Mouse (Mus musculus): ENCODE data around the gene Ddx5. TPM values are rescaled to one million over a fixed set of nuclear protein-coding genes. Genes with fewer than 3 reads are reported as not detected.
"Not testable (repeated sequence)": the region's sequence is repeated elsewhere in the genome, so short reads cannot be mapped to it uniquely, and the experiment has no call there.

Ddx5 gene
- polyA plus RNA-seq, 1 experiment, result 493 TPM

DNA sequence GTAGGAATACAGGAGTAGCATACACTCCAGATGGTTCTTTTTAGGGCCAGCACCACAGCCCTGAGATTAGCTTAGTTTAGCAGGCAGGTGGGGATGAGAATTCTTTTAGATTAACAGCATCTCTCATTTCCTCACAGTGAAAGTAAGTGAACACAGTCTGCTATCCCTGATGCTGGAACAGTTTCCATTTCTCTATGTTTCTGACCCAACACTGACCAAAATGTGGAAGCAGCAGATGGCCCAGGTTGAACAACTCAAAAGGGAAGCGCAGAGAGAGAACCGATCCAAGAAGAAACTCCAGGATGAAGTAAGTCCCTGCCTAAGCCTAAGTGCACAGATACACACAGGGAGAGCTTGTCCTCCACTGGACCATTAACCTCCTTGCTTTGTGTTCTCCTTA, 26.3 kb upstream of the Ddx5 start:
- Histone ChIP-seq H3K27ac (ENCODE audit: insufficient read depth, low read depth, low read length) (no peak overlapping the region), H3K4me3 (ENCODE audit: low read depth, low read length) (no peak overlapping the region), H3K4me1 (ENCODE audit: control insufficient read depth, insufficient read depth, insufficient read length, low read length) (no peaks in the 10 kb centered on the region; the same call in 1 of the 2 replicates), H3K36me3 (ENCODE audit: control insufficient read depth, insufficient read depth, low read length) (peaks cover 54% of the 10 kb centered on the region), H3K27me3 (ENCODE audit: control insufficient read depth, insufficient read depth, low read length) (no peaks in the 10 kb centered on the region)
- 94% methylated on average over 2 of the region's 2 CpGs for WGBS
- TF ChIP-seq CTCF (IDR thresholded peaks at IDR 0.05; ENCODE audit: extremely low read depth, insufficient read length, insufficient replicate concordance, low read depth, low read length) (no peak), POLR2A (IDR thresholded peaks at IDR 0.05; ENCODE audit: low read depth, low read length) (no peak)

DNA sequence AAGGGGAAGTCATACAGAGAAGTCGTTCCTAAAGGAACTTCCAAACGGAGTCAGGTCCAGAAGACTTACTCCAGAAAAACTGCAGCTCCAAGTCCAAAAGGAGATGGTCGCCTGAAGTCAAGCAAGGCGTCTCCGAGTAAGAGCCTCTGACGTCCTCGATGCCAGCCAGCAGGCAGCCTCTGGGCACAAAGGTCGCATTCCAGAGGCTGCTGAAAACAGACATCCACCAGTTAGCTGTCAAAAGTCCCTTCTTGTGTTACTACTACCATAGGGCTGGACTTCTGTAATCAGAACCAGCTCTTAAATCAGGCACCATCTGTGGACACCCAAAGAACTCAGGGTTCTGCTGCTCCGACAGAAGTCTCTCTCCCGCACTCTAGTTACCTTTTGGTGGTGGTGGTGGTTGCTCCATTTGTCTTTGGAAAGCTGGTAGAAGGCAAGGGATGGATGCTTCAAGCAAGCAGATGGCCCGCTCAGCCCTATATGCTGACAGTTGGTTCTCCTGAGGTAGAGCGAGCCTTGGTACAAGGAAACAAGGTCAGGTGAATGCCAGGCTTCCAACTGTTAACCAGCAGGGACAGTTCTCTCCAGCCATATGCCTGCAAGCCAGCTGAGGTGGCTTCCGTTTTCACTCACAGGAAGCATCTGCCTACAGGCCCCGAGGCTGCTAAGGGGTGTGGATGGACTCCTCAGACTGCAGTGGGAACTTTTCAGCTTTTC, 25.8 kb upstream of the Ddx5 start:
- peaks cover 54% of the 10 kb centered on the region for H3K36me3 ChIP-seq (ENCODE audit: control insufficient read depth, insufficient read depth, low read length)
- no peak overlapping the region for H3K4me3 ChIP-seq (ENCODE audit: low read depth, low read length)
- WGBS, result 71% methylated on average over 14 of the region's 14 CpGs
- H3K27ac ChIP-seq (ENCODE audit: insufficient read depth, low read depth, low read length), result no peak overlapping the region
- H3K27me3 ChIP-seq (ENCODE audit: control insufficient read depth, insufficient read depth, low read length), result no peaks in the 10 kb centered on the region
- no peaks in the 10 kb centered on the region; the same call in 1 of the 2 replicates for H3K4me1 ChIP-seq (ENCODE audit: control insufficient read depth, insufficient read depth, insufficient read length, low read length)
- TF ChIP-seq POLR2A (IDR thresholded peaks at IDR 0.05; ENCODE audit: low read depth, low read length) (no peak), CTCF (IDR thresholded peaks at IDR 0.05; ENCODE audit: extremely low read depth, insufficient read length, insufficient replicate concordance, low read depth, low read length) (no peak)

DNA sequence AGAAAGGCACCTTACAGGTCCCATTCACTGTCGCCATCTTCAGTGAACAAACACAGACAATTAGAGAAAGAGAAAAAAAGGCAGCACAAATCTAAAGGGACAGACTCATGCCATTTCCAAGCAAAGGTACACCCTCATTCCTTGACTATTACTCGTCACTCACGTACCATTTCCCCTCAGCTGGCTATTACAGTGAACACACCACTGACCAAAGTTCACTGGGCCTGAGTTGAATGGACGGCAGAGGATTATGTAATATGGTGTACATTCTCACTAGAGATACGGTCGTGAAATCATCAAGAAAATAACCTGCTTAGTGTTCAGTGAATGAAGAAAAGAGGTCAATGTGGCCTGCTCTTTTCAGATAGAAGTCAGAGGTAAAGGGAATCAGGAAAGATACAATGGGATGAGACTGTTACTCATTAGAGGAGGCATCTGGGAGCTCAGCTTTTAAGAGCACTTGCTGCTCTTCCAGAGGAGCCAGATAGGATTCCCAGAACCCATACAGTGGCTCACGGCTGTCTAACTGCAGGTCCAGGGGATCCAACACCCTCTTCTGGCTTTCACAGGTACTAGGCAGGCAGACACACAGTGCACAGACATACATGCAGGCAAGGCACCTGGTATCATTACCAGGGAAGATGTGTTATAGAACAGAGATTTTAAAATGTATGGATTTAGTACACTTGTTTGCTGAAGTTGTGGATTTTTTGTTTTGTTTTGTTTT, 23.6 kb upstream of the Ddx5 start:
- Histone ChIP-seq H3K36me3 (ENCODE audit: control insufficient read depth, insufficient read depth, low read length) (peaks cover 53% of the 10 kb centered on the region), H3K4me3 (ENCODE audit: low read depth, low read length) (no peak overlapping the region), H3K4me1 (ENCODE audit: control insufficient read depth, insufficient read depth, insufficient read length, low read length) (no peaks in the 10 kb centered on the region; the same call in 1 of the 2 replicates), H3K27ac (ENCODE audit: insufficient read depth, low read depth, low read length) (peak overlapping the region; percentile 3; the same call in 1 of the 2 replicates), H3K27me3 (ENCODE audit: control insufficient read depth, insufficient read depth, low read length) (no peaks in the 10 kb centered on the region)
- no peak for TF ChIP-seq POLR2A (IDR thresholded peaks at IDR 0.05; ENCODE audit: low read depth, low read length)
- no peak for TF ChIP-seq CTCF (IDR thresholded peaks at IDR 0.05; ENCODE audit: extremely low read depth, insufficient read length, insufficient replicate concordance, low read depth, low read length)
- WGBS, result 57% methylated on average over 7 of the region's 7 CpGs

DNA sequence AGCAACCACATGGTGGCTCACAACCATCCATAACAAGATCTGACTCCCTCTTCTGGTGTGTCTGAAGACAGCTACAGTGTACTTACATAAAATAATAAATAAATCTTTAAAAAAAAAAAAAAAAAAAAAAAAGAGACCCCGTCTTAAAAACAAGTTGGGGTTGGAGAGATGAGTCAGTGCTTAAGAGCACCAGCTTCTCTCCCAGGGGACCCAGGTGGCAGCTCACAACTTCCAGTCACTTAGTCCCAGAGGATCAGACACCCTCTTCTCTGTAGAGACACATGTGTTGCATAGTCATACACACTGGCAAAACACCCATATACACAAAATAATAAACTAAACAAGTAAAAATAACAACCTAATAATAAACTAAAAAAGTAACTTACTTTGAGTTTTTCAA, 18.5 kb upstream of the Ddx5 start:
- not testable (repeated sequence) for H3K4me1 ChIP-seq (ENCODE audit: control insufficient read depth, insufficient read depth, insufficient read length, low read length); H3K4me3 ChIP-seq (ENCODE audit: low read depth, low read length); H3K27me3 ChIP-seq (ENCODE audit: control insufficient read depth, insufficient read depth, low read length); H3K27ac ChIP-seq (ENCODE audit: insufficient read depth, low read depth, low read length)
- WGBS, result 79% methylated on average over 1 of the region's 1 CpGs
- H3K36me3 ChIP-seq (ENCODE audit: control insufficient read depth, insufficient read depth, low read length), result peaks cover 42% of the 10 kb centered on the region

DNA sequence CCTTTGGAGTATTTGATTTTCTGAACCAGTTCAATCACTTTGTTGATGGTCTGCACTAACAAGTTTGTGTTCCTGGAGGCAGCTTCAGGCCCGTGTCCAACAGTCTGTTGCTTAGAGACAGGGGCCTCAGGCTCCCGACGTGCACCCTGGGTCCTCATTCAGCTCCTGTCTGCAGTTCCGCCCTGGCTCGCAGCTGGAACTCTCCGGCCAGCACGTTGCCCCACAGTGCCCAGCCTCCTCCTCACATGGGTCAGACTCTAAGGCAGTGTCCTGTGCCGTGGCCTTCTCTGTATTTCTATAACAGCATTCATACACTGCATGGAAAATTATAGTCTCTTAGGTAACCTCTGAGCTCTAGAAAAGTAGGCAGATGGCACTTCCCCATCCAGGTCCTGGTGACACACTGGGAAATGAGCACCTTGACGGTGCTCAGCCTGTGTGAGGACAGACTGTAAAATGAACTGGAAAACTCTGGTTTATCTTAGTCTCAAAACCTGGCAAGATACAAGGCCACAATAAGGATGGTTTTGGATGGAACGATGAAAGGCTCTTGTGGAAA, 13.2 kb upstream of the Ddx5 start:
- 87% methylated on average over 10 of the region's 10 CpGs for WGBS
- H3K27me3 ChIP-seq (ENCODE audit: control insufficient read depth, insufficient read depth, low read length), result no peaks in the 10 kb centered on the region
- TF ChIP-seq POLR2A (IDR thresholded peaks at IDR 0.05; ENCODE audit: low read depth, low read length), result no peak
- no peak for TF ChIP-seq CTCF (IDR thresholded peaks at IDR 0.05; ENCODE audit: extremely low read depth, insufficient read length, insufficient replicate concordance, low read depth, low read length)
- H3K4me1 ChIP-seq (ENCODE audit: control insufficient read depth, insufficient read depth, insufficient read length, low read length), result no peaks in the 10 kb centered on the region
- no peak overlapping the region for H3K4me3 ChIP-seq (ENCODE audit: low read depth, low read length)
- H3K27ac ChIP-seq (ENCODE audit: insufficient read depth, low read depth, low read length), result no peak overlapping the region
- peaks cover 51% of the 10 kb centered on the region for H3K36me3 ChIP-seq (ENCODE audit: control insufficient read depth, insufficient read depth, low read length)

DNA sequence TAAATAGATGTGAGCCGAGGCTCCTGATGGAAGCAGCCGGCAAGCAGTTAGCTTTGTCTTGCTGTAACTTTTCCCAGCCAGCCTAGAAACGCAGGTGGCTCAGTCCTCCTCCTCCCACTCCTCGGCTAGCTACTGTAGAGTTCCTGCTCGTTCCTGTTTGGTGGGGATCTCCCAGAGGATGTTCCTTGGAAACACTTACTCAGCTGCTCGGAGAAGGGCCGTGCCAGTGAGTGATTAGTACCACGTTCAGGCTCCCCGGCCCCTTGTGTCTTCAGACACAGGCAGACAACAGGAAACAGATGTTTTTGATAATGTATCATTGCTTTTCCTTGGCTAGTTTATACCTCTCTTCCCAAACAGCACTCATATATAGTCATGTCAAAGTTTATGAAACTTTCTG, 6.7 kb upstream of the Ddx5 start:
- Histone ChIP-seq H3K36me3 (ENCODE audit: control insufficient read depth, insufficient read depth, low read length) (peaks cover 41% of the 10 kb centered on the region), H3K4me1 (ENCODE audit: control insufficient read depth, insufficient read depth, insufficient read length, low read length) (no peaks in the 10 kb centered on the region), H3K27me3 (ENCODE audit: control insufficient read depth, insufficient read depth, low read length) (no peaks in the 10 kb centered on the region), H3K27ac (ENCODE audit: insufficient read depth, low read depth, low read length) (no peak overlapping the region), H3K4me3 (ENCODE audit: low read depth, low read length) (no peak overlapping the region)
- WGBS, result 71% methylated on average over 9 of the region's 9 CpGs
- TF ChIP-seq CTCF (IDR thresholded peaks at IDR 0.05; ENCODE audit: extremely low read depth, insufficient read length, insufficient replicate concordance, low read depth, low read length) (no peak), POLR2A (IDR thresholded peaks at IDR 0.05; ENCODE audit: low read depth, low read length) (no peak)

DNA sequence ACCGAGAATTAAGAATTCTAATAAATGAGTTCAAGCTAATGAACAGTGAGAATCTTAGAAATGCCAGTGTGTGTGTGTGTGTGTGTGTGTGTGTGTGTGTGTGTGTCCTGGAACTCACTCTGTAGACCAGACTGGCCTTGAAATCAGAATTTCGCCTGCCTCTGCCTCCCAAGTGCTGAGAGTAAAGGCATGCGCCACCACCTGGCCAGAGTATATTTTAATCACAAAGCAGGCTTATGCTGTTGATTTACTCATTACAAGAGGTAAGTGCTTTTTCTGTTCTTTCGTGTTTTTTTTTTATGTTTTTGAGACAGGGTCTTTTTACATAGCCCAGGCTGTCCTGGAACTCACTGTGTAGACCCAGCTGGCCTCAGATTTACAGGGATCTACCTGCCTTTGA, 4.9 kb upstream of the Ddx5 start:
- Histone ChIP-seq H3K4me1 (ENCODE audit: control insufficient read depth, insufficient read depth, insufficient read length, low read length) (peaks cover 2% of the 10 kb centered on the region; the same call in 1 of the 2 replicates), H3K27me3 (ENCODE audit: control insufficient read depth, insufficient read depth, low read length) (no peaks in the 10 kb centered on the region), H3K4me3 (ENCODE audit: low read depth, low read length) (no peak overlapping the region), H3K36me3 (ENCODE audit: control insufficient read depth, insufficient read depth, low read length) (peaks cover 27% of the 10 kb centered on the region), H3K27ac (ENCODE audit: insufficient read depth, low read depth, low read length) (no peak overlapping the region)
- TF ChIP-seq POLR2A (IDR thresholded peaks at IDR 0.05; ENCODE audit: low read depth, low read length) (no peak), CTCF (IDR thresholded peaks at IDR 0.05; ENCODE audit: extremely low read depth, insufficient read length, insufficient replicate concordance, low read depth, low read length) (0 out of 2 replicates have a peak, but pooled peaks have one; percentile 14)
- WGBS, result 70% methylated on average over 4 of the region's 4 CpGs

Data from small intestine, adult 2 months (tissue).